Mouse (Mus musculus): ENCODE measurements around the gene Dync1li1.
"Not testable (repeated sequence)": the region's sequence is repeated elsewhere in the genome, so short reads cannot be mapped to it uniquely, and the experiment has no call there.

Dync1li1 gene

GRCm38 (mm10) chr9:114688252-114688952 is at the start of gene Dync1li1:
Gene Dync1li1, plus strand, starts transcription at chr9:114688790.
- peak; percentile 93 for DNase-seq (ENCODE audit: low read depth)

GRCm38 (mm10) chr9:114639186-114639748 is 49.3 kb upstream of the Dync1li1 start:
- no peak for DNase-seq (ENCODE audit: low read depth)

DNA sequence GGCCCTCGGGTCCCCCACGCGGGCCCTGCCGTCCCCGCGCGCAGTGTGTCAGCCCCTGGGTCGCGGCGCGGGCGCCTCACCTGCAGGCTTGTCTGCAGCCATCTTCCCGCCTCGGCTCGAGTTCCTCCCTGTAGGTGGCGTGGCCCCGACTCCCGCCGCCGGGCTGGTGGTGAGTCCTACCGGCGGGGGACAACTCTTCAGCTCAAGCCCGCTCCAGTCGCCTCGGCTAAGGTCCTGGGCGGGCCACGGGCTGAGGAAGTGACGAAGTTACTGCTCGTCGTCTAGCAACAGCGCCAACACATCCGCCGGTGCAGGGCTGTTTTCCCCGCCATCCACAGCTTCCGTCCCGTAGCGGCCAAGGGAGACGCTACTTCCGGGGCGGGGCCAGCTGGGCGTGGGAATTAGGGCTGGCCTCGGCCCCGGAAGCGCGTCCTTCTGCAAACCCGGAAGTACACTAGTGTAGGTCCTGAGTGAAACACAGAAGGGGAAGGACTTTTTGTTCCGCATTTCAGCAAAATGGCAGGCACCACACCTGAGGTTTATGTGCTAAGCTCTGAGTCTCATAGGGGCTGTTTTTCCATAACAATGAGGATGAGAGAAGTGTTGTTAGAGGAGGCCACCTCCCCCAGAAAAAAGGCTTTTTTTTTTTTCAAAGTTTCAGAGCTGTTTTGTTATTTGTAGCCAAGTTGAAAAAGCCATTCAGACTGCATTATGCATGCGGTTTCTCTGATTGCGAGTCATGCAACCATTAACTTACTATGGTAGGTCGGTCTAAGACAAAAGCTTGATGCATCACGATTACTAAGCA is 48.5 kb upstream of the Dync1li1 start, which contains the start of gene Cnot10:
TSS of gene Cnot10 (minus strand) at position 346 of the 808 bp plus-strand sequence.
- DNase-seq (ENCODE audit: low read depth): peak; percentile 96

DNA sequence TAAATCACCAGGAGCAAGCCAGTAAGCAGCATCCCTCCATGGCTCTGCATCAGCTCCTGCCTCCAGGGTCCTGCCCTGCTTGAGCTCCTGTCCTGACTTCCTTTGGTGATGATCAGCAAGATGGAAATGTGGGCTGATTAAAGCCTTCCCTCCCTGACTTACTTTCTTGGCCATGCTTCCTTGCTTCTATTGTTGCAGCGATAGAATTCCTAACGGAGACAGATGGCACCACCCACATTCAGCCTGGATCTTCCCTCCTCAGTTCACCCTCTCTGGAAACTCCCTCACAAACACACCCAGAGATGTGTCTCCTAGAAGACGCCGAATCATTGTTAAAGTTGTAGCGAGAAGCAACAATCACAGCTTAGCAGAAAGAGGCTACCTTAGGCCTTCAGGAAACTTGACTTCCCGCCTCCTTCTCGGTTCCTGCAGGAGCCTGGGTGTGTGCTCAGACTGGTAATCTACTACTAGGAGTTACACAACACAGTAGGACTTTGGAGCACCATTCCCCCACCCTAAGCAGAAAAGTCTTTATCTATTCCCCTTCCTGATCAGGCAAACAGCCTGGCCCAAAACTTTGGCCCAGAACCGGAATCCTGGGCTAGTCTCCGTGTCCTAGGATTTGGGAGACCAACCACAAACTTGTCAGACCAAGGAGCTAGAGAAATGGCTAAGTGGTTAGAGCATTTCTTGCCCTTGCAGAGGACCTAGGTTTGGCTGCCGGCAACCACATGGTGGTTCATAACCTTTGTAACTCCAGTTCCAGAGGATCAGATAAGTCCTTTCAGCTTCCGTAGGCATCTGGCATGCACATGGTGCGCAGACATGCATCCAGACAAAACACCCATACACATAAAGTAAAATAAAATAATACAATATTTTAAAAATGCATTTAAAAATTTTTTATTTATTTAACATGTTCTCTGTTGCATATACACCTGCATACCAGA is 41.8 kb upstream of the Dync1li1 start:
- DNase-seq (ENCODE audit: low read depth): no peak

DNA sequence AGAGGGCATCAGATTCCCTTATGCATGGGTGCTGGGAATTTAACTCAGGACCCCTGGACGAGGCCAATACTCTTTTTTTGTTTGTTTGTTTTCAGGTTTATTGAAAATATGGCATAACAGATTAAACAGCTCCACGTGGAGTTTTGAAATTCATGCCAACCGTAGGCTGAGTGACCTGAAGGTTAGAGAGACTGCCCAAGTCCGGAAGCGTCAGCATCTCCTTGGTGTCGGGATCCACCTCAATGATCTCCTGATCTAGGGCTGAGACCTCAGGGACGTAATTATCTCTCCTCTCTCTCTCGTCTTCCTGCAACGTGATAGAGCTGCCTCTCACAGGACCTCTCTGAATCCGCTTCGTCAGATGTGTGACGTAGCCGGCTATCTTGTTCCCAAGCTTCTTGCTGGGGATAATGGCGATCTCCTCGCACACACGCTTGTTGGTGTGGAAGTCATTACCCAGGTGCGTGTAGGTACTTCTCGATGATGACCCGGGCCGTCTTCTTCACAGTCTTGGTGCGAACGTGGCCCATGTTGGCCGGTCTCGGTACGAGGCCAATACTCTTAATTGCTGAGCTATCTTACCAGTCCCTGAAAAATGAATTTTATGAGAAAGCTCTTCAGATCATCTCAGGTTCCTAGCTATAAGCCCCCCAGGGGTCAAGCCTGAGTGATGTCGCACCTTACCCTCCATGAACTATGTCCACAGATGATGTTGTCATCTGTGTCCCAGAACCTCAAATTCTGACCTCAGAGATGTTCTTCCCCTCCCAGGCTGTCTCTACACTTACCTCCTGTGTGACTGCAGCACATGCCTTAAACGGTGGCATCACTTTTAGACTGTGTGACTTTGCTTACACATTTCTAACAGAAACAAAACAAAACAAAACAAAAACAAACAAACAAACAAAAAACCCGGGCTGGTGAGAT is 40.8 kb upstream of the Dync1li1 start:
- no peak for DNase-seq (ENCODE audit: low read depth)

DNA sequence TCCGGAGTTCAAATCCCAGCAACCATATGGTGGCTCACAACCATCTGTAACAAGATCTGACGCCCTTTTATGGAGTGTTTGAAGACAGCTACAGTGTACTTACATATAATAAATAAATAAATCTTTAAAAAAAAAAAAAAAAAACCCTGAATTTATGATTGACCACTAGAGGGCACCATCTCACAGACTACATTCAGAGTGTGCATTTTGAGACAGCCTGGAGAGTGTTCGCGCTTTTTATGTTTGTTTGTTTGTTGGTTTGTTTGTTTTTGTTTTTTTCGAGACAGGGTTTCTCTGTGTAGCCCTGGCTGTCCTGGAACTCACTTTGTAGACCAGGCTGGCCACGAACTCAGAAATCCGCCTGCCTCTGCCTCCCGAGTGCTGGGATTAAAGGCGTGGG is 40.1 kb upstream of the Dync1li1 start:
- DNase-seq (ENCODE audit: low read depth): not testable (repeated sequence)

GRCm38 (mm10) chr9:114649371-114649770 is 39.2 kb upstream of the Dync1li1 start:
- DNase-seq (ENCODE audit: low read depth): no peak

DNA sequence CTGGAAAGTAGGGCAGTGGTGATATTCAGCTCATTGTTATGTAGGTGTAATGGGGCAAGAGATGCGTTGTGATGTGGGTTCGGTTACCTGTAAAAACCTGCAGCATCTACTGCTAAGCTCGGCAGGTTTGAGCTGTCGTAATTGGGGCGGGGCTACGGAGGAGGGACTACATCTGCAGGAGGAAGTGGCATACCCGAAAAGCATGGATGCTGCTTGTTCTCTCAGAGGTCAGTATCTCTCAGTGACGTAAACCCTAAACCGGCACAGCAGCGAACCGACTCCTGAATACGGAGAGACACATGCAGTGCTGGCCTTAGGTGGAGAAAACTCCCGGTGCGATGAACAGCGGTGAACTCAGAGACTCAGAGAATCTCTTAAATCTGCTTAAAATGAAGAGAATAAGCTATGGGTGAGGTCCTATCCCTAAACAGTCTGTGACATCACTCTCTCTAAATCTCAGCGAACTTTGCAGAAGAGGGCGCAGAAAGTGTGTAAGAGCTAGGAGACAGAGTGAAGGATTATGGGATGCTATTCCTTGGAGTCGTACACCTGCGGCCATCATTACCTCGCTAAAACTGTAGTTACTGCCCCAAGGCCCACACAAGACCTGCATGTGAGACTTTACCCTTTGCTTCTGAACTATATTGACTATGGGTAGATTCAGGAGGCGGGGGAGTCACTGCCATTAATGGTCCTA is 37.5 kb upstream of the Dync1li1 start:
- DNase-seq (ENCODE audit: low read depth): no peak

DNA sequence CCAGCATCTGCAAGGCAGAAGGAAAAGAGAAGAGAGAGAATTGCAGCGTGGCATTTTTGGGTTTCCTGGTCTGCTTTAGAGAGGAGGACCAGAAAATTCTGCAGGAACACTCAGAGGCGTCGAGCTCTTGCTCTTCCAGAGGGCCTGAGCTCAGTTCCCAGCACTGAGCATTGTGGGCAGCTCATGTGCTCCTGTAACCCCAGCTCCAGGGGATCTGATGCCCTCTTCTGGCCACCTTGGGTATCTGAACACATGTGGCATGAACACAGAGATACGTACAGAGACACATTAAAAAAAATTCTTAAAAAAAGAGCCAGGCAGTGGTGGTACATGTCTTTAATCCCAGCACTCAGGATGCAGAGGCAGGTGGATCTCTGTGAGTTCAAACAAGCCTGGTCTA is 33.2 kb upstream of the Dync1li1 start:
- DNase-seq (ENCODE audit: low read depth): no peak

- no peak for DNase-seq (ENCODE audit: low read depth)
Observed at GRCm38 (mm10) chr9:114656701-114657100, 31.9 kb upstream of the Dync1li1 start.

DNA sequence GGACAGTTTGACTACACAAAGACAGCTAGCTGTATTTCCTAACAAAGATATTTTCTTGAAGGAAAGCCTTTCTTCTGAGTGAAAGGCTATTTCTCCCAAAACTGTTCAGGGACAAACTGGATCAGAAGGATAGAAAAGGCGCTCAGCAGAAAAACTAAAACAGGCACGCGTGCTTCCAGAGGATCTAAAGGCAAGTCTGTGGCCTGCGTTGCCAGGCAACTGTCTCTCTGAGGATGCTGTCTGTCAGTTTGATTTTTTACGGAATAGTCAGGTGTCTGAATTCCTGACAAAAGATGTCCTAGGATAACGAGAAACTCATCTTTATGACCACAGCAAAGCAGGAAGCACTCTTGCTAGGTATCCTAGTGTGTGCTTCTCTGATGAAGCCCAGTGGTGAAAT is 28.1 kb upstream of the Dync1li1 start:
- DNase-seq (ENCODE audit: low read depth): no peak

DNA sequence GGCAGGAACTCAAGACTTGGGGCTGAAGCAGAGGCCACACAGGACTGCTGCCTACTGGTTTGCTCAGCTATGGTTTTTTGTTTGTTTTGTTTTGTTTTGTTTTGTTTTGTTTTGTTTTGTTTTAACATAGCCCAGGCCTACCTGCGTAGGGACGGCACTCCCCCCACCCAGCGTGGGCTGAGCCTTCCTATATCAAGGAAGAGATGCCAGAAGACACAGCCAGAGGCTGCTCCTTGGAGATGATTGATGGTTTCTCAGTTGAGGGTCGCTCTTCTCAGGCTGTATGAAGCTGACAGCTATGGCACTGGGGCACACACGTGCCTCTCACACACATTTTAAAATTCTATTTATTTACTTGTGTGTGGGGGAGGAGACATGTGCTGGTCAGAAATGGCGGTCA is 27.6 kb upstream of the Dync1li1 start:
- no peak for DNase-seq (ENCODE audit: low read depth)

- DNase-seq (ENCODE audit: low read depth): no peak
Observed at GRCm38 (mm10) chr9:114661991-114662390, 26.6 kb upstream of the Dync1li1 start.

DNA sequence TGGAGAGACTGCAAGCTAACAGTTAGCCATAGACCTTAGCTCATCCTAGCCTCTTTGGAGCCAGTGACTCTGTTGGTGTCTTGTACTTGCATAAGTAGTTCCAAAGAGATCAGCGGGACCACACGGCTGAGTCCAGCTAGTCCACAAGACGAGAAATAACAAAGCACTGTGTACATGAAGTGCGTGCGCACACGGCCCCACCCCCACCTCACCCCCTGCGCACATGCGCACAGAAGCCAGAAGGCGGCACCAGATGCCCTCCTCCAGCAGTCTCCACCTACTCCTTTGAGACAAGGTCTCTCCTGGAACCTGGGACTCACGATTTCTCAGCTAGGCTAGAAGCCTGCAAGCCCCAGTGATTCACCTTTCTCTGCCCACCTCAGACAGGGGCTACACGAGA is 24.8 kb upstream of the Dync1li1 start:
- no peak for DNase-seq (ENCODE audit: low read depth)

DNA sequence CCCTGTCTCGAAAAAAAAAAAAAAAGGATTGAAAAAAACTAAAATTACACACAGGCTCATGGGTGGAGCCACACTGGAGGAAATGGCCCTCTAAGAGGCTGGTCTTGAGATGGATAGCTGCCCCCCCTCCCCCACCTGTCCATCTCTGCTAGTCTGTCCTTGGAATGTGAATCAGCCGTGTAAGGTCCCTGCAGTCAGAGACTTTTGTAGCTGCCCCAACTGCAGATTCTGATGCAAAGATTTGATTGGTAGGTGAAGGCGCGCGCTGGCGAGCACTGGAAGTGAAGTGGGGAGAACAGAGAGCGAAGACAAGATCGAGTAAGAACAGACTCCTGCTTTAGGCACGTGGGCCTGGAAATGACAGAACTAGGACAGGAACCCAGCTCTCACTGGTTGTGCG is 21.7 kb upstream of the Dync1li1 start:
- no peak for DNase-seq (ENCODE audit: low read depth)

DNA sequence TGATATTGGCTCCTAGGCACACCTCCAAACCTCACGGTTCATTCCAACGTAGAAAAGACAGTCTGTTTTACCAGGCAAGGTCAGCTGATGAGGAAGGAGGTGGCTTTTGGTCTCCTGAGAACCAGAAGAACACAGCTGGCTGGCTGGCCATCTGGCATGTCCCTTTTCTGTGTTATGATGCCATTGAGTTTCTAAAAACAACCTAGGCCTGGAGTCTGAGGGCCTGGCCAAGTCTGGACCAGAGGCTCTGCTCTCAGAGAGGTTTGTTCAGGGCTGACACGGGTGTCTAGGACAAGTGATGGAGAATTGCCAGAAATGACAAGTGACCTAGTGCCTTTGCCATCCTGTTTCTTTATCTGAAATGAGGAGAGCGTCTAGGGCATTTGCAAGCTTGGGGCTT is 20.5 kb upstream of the Dync1li1 start:
- no peak for DNase-seq (ENCODE audit: low read depth)

DNA sequence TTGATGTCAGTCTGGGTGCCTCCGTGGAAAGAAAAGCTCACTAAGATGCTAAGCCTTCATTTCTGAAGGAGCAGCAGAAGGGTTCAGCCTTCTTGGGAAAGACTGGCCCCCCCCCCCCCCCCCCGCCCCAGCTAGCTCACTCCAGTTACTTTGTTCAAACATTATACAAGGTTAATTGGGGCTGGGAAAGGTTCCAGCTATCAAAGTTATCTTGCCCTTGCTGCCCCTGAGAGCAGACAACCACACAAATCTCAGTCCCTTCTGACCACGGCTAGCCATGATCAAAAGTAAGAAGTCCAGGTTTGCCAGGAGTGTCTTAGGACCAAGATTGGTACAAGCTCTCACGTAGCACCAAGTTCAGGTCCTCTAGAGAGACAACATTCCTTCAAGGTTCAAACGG is 19.6 kb upstream of the Dync1li1 start:
- DNase-seq (ENCODE audit: low read depth): no peak

GRCm38 (mm10) chr9:114671946-114672345 is 16.6 kb upstream of the Dync1li1 start:
- DNase-seq (ENCODE audit: low read depth): no peak

GRCm38 (mm10) chr9:114672703-114673561 is 15.7 kb upstream of the Dync1li1 start:
- DNase-seq (ENCODE audit: low read depth): no peak

All from fibroblast of lung, adult 2 months (primary cell).